Mouse (Mus musculus): ENCODE data around the gene Aplnr.

GRCm38 (mm10) chr2:85151233-85151632 lies 15.2 kb downstream of the Aplnr start:
- TF ChIP-seq CTCF (conservative IDR thresholded peaks at IDR 0.05; ENCODE audit: low read length) (no peak), POU5F1 (IDR thresholded peaks at IDR 0.05; ENCODE audit: borderline replicate concordance, low read length) (no peak)
